Mouse (Mus musculus) liver, postnatal 0 days (tissue): ENCODE results near the gene Txndc12.

Experiments
- CTCF ChIP-seq: sonication (generic); IDR thresholded peaks from 2 replicates; pipeline ENCODE4 v1.5.1; 2016; ENCODE audit warnings: antibody characterized with exemption, low read depth
- EP300 ChIP-seq: IDR thresholded peaks from 2 replicates; pipeline ENCODE4 v1.6.1; 2016; ENCODE audit warnings: antibody characterized with exemption, low read depth, mild to moderate bottlenecking

DNA sequence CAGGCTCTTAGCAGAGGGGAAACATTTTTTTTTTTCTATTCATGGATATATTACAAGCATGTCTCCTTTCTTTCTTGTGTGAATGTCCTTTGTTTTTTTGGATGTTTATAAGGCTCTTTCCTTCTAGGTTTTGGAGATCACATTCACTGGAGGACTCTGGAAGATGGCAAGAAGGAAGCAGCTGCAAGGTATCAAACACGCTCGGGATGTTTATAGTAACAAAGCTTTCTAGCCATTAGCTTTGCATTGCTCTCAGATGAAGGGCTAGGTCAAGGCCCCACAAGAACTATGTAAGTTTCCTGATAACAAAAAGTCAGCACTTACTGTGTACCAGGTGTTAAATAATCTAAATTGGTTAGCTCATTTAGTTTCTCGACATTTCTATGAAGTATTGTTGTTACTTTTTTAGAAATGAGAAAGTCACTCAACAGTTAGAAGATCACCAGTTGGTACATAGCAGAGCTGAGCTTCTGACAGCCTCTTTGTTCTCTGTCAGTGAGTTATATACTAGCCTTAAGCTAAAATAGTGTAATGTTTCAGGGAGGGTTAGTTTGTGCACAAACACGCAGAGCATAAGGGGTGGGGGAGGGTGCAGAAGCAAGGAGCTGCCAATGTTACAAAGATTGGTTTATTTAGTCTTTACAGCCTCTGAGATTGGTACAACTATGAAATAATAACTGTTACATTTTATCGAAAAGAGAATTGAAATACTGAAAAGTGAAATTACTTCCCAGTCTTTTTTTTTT lies 11.6 kb downstream of the Txndc12 start:
- no peak for TF ChIP-seq EP300
- TF ChIP-seq CTCF, result no peak
